Mouse (Mus musculus): ENCODE measurements around the gene Eps8. TPM values are rescaled to one million over a fixed set of nuclear protein-coding genes. Genes with fewer than 3 reads are reported as not detected.

Gene Eps8
- total RNA-seq (2021), result 10 to 100 TPM; 14.0 to 17.9 TPM

GRCm38 (mm10) chr6:137654776-137655175 is at the start of gene Eps8:
Gene Eps8 (minus strand): TSS chr6:137654876.
- intact Hi-C loops (cut with DNase I), result no loop called here
- no peak for DNase-seq (ENCODE audit: low spot score)

- no peak for DNase-seq (ENCODE audit: low spot score)
- intact Hi-C loops (cut with DNase I), result no loop called here
Measured at GRCm38 (mm10) chr6:137703431-137703830, 48.8 kb upstream of the Eps8 start.

- intact Hi-C loops (cut with DNase I), result no loop called here
Measured at GRCm38 (mm10) chr6:137702918-137703317, 48.2 kb upstream of the Eps8 start.

GRCm38 (mm10) chr6:137702186-137702585 is 47.5 kb upstream of the Eps8 start:
- intact Hi-C loops (cut with DNase I), result no loop called here
- DNase-seq (ENCODE audit: low spot score), result no peak

More at GRCm38 (mm10) chr6:137702918-137703317, 48.2 kb upstream of the Eps8 start:
- DNase-seq (ENCODE audit: low spot score), result peak; percentile 36

- DNase-seq (ENCODE audit: low spot score), result no peak
- intact Hi-C loops (cut with DNase I), result no loop called here
Measured at GRCm38 (mm10) chr6:137699434-137699833, 44.8 kb upstream of the Eps8 start.

- intact Hi-C loops (cut with DNase I), result no loop called here
- DNase-seq (ENCODE audit: low spot score), result no peak
Measured at GRCm38 (mm10) chr6:137696445-137697204, 41.9 kb upstream of the Eps8 start.

- no peak for DNase-seq (ENCODE audit: low spot score)
- intact Hi-C loops (cut with DNase I), result no loop called here
Measured at GRCm38 (mm10) chr6:137695046-137695445, 40.4 kb upstream of the Eps8 start.

GRCm38 (mm10) chr6:137694310-137694709 is 39.6 kb upstream of the Eps8 start:
- intact Hi-C loops (cut with DNase I), result no loop called here
- DNase-seq (ENCODE audit: low spot score), result no peak

- DNase-seq (ENCODE audit: low spot score), result peak; percentile 39
- intact Hi-C loops (cut with DNase I), result no loop called here
Measured at GRCm38 (mm10) chr6:137690550-137691119, 36.0 kb upstream of the Eps8 start.

- no peak for DNase-seq (ENCODE audit: low spot score)
- intact Hi-C loops (cut with DNase I), result no loop called here
Measured at GRCm38 (mm10) chr6:137688506-137689105, 33.9 kb upstream of the Eps8 start.

GRCm38 (mm10) chr6:137688079-137688478 is 33.4 kb upstream of the Eps8 start:
- no peak for DNase-seq (ENCODE audit: low spot score)
- intact Hi-C loops (cut with DNase I), result no loop called here

- intact Hi-C loops (cut with DNase I), result no loop called here
- no peak for DNase-seq (ENCODE audit: low spot score)
Measured at GRCm38 (mm10) chr6:137687667-137688066, 33.0 kb upstream of the Eps8 start.

GRCm38 (mm10) chr6:137682629-137683028 is 28.0 kb upstream of the Eps8 start:
- intact Hi-C loops (cut with DNase I), result no loop called here
- DNase-seq (ENCODE audit: low spot score), result no peak

- intact Hi-C loops (cut with DNase I), result no loop called here
- DNase-seq (ENCODE audit: low spot score), result no peak
Measured at GRCm38 (mm10) chr6:137681000-137681399, 26.3 kb upstream of the Eps8 start.

- intact Hi-C loops (cut with DNase I), result no loop called here
Measured at GRCm38 (mm10) chr6:137676581-137676980, 21.9 kb upstream of the Eps8 start.

GRCm38 (mm10) chr6:137675556-137675955 is 20.9 kb upstream of the Eps8 start:
- intact Hi-C loops (cut with DNase I), result no loop called here
- no peak for DNase-seq (ENCODE audit: low spot score)

More at GRCm38 (mm10) chr6:137676581-137676980, 21.9 kb upstream of the Eps8 start:
- no peak for DNase-seq (ENCODE audit: low spot score)

GRCm38 (mm10) chr6:137673301-137673700 is 18.6 kb upstream of the Eps8 start:
- no peak for DNase-seq (ENCODE audit: low spot score)
- intact Hi-C loops (cut with DNase I), result no loop called here

- intact Hi-C loops (cut with DNase I), result no loop called here
Measured at GRCm38 (mm10) chr6:137671561-137671960, 16.9 kb upstream of the Eps8 start.

GRCm38 (mm10) chr6:137670820-137671219 is 16.1 kb upstream of the Eps8 start:
- intact Hi-C loops (cut with DNase I), result no loop called here
- DNase-seq (ENCODE audit: low spot score), result no peak

More at GRCm38 (mm10) chr6:137671561-137671960, 16.9 kb upstream of the Eps8 start:
- DNase-seq (ENCODE audit: low spot score), result no peak

- no peak for DNase-seq (ENCODE audit: low spot score)
- intact Hi-C loops (cut with DNase I), result loop anchor here (5.0 kb wide), 1 partner anchor 37 kb away; no protein-coding TSS in a partner anchor
Measured at GRCm38 (mm10) chr6:137669876-137670275, 15.2 kb upstream of the Eps8 start.

- intact Hi-C loops (cut with DNase I), result loop anchor here (5.0 kb wide), 1 partner anchor 38 kb away; no protein-coding TSS in a partner anchor
Measured at GRCm38 (mm10) chr6:137669433-137669832, 14.8 kb upstream of the Eps8 start.

More at GRCm38 (mm10) chr6:137669433-137669832, 14.8 kb upstream of the Eps8 start:
- no peak for DNase-seq (ENCODE audit: low spot score)

All from heart, postnatal 25 days (tissue).